Mouse (Mus musculus) left cerebral cortex, adult 2 months (tissue): ENCODE measurements around the gene Bsg. TPM values are rescaled to one million over a fixed set of nuclear protein-coding genes. Genes with fewer than 3 reads are reported as not detected.

Experiments
- DNase-seq, 2 experiments: peaks; one replicate each; pipeline ENCODE4 v3.0.0; 2021 to 2022; ENCODE audit warnings: low spot score in 2 of 2, mixed read lengths in 1 of 2; ENCODE audit errors: extremely low spot score in 1 of 2
- H3K27ac ChIP-seq: fragments of 200-600 bp; 2 replicates; pipeline ENCODE4 v1.8.1; 2022
- H3K4me3 ChIP-seq: fragments of 200-600 bp; 2 replicates; pipeline ENCODE4 v1.8.1; 2022
- CTCF ChIP-seq: fragments of 200-600 bp; IDR thresholded peaks from 2 replicates; pipeline ENCODE4 v1.8.1; 2022; ENCODE audit warnings: antibody characterized with exemption, mild to moderate bottlenecking, moderate library complexity
- intact Hi-C: fragments of 180-260 bp; cut with DNase I; formaldehyde crosslinking; loops from one replicate; pipeline ENCODE4 v1.15.1; 2025
- total RNA-seq, 2 experiments: library from RNA; stranded (reverse); gene quantifications; 2 replicates each; pipeline ENCODE4 v1.2.3; 2021

Gene Bsg
- total RNA-seq, 2 experiments from 2014 or later: 539 to 573 TPM

DNA sequence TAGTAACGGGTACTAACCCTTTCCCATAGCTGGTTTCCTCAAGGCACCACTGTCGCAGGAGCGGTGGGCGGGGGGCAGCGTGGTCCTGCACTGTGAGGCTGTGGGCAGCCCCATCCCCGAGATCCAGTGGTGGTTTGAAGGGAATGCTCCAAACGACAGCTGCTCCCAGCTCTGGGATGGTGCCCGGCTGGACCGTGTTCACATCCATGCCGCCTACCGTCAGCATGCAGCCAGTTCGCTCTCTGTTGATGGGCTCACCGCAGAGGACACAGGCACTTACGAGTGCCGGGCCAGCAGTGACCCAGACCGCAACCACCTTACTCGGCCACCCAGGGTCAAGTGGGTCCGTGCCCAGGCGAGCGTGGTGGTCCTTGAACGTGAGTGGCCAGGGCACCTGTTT, 4.4 kb downstream of the Bsg start:
- no peak for DNase-seq
- Histone ChIP-seq H3K27ac (peak overlapping the region; percentile 25; the same call in 1 of the 2 replicates), H3K4me3 (peak overlapping the region; percentile 25)
- intact Hi-C loops: no loop called here
- no peak for TF ChIP-seq CTCF

- H3K4me3 ChIP-seq: peak overlapping the region; percentile 25
- intact Hi-C loops: no loop called here
- DNase-seq: no peak
- H3K27ac ChIP-seq: peak overlapping the region; percentile 25
- TF ChIP-seq CTCF: no peak
Observed at GRCm38 (mm10) chr10:79709307-79709706, 5.0 kb downstream of the Bsg start.

- no peak; the same call in none of the 2 replicates for TF ChIP-seq CTCF
- Histone ChIP-seq H3K4me3 (no peak overlapping the region), H3K27ac (no peak overlapping the region)
- no peak for DNase-seq
- intact Hi-C loops: no loop called here
Observed at GRCm38 (mm10) chr10:79712029-79712428, 7.7 kb downstream of the Bsg start.

- intact Hi-C loops: no loop called here
- DNase-seq: peak; percentile 73 to 83
- H3K4me3 ChIP-seq: no peak overlapping the region
- peak; percentile 67 for TF ChIP-seq CTCF
- H3K27ac ChIP-seq: peak overlapping the region; percentile 63
Observed at GRCm38 (mm10) chr10:79712499-79713126, 8.3 kb downstream of the Bsg start.

DNA sequence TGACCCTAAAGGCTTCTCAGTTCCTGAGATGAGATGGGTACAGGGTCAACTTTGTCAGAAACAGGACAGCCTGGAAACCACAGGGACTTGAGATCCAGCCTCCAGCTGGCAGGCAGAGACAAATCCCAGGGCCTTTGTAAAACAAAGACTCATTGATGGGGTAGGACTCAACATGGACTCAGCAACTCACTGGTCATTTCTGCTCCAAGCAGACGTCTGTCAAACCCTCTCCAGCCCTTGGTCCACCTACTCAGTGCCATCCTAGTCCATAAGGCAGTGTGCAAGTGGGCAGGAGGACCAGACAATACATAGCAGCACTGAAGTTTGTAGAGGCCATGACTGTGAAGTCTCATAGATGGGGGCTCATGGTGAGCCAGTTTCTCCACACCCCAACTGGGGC, 8.9 kb downstream of the Bsg start:
- DNase-seq: no peak
- TF ChIP-seq CTCF: no peak
- H3K4me3 ChIP-seq: no peak overlapping the region
- intact Hi-C loops: no loop called here
- peak overlapping the region; percentile 63 for H3K27ac ChIP-seq

GRCm38 (mm10) chr10:79714996-79715395, 10.7 kb downstream of the Bsg start:
- Histone ChIP-seq H3K27ac (no peak overlapping the region), H3K4me3 (no peak overlapping the region)
- intact Hi-C loops: no loop called here
- DNase-seq: no peak
- TF ChIP-seq CTCF: no peak

DNA sequence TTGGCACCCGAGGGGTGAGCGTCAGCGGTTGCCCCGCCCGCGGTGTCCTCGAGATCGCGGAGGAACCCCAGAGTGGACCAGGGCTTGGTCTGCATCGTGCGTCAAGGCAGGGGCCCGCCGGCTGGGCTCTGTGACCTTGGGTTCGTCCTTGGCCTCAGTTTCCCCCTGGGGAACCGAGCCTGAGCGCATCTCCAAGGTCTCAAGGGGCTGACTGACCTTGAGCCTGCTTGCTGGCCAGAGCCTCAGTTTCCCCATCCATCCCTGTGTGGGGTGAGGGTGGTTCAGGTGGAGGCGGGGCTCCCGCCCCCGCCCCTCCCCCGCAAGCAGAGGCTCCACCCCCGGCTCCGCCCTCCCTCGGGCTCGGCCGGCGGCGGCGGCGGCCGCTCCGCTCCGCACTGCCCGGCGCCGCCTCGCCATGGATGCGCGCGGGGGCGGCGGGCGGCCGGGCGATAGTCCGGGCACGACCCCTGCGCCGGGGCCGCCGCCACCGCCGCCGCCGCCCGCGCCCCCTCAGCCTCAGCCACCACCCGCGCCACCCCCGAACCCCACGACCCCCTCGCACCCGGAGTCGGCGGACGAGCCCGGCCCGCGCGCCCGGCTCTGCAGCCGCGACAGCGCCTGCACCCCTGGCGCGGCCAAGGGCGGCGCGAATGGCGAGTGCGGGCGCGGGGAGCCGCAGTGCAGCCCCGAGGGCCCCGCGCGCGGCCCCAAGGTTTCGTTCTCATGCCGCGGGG, 12.1 kb downstream of the Bsg start, which contains the start of gene Hcn2:
TSS of gene Hcn2 (plus strand) at position 381 of the 734 bp plus-strand sequence.
- H3K27ac ChIP-seq: peak within 1 kb of the TSS; percentile 89
- DNase-seq: no peak
- intact Hi-C loops: no loop called here
- TF ChIP-seq CTCF: no peak
- peak within 1 kb of the TSS; percentile 84 for H3K4me3 ChIP-seq

DNA sequence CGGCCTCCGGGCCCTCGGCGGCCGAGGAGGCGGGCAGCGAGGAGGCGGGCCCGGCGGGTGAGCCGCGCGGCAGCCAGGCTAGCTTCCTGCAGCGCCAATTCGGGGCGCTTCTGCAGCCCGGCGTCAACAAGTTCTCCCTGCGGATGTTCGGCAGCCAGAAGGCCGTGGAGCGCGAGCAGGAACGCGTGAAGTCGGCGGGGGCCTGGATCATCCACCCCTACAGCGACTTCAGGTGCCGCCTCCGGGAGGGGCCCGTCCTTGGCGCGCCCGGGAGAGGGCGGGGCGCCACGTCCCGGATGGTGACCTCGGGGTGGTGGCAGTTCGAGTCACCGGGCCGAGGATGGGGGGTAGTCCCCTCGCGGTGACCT, 12.7 kb downstream of the Bsg start:
- TF ChIP-seq CTCF: no peak
- Histone ChIP-seq H3K4me3 (peak overlapping the region; percentile 84), H3K27ac (peak overlapping the region; percentile 47)
- intact Hi-C loops: no loop called here
- peak; percentile 61 to 74 for DNase-seq

GRCm38 (mm10) chr10:79717640-79718357, 13.5 kb downstream of the Bsg start:
- peak overlapping the region; percentile 47 for H3K27ac ChIP-seq
- no peak for DNase-seq
- H3K4me3 ChIP-seq: peak overlapping the region; percentile 84
- intact Hi-C loops: no loop called here
- TF ChIP-seq CTCF: no peak

- H3K4me3 ChIP-seq: no peak overlapping the region
- H3K27ac ChIP-seq: no peak overlapping the region
- intact Hi-C loops: no loop called here
- TF ChIP-seq CTCF: no peak
- no peak for DNase-seq
Observed at GRCm38 (mm10) chr10:79721089-79721488, 16.8 kb downstream of the Bsg start.

GRCm38 (mm10) chr10:79723047-79723446, 18.8 kb downstream of the Bsg start:
- Histone ChIP-seq H3K27ac (peak overlapping the region; percentile 33), H3K4me3 (no peak overlapping the region)
- intact Hi-C loops: no loop called here
- no peak for TF ChIP-seq CTCF
- no peak for DNase-seq

DNA sequence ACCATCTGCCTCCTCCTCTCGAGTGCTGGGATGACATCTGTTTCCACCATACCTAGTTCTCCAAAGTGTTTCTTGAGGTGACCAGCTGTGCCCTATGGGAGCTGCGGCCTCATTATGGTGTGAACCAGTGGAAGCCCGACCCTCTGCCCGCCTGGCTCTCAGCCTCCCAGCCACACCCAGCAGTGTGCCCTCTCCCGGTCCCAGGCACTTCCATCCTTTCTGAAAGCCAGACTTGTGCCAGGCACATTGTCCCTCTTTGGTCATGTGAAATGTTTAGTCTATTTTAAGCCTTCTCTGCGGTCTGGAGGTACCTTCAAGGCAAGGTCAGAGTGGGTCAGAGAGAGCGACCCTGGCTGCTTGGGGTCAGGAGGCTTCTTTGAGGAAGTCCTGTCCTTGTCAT, 19.4 kb downstream of the Bsg start:
- Histone ChIP-seq H3K4me3 (no peak overlapping the region), H3K27ac (no peak overlapping the region; the same call in 1 of the 2 replicates)
- no peak for TF ChIP-seq CTCF
- DNase-seq: no peak
- intact Hi-C loops: no loop called here
